Mouse (Mus musculus): Measurements from ENCODE around the gene Tmem203.

GRCm38 (mm10) chr2:25285551-25285950 is 30.3 kb downstream of the Tmem203 start:
- TF ChIP-seq HCFC1 (IDR thresholded peaks at IDR 0.05; ENCODE audit: borderline replicate concordance, insufficient read depth, low read length) (no peak), ZNF384 (IDR thresholded peaks at IDR 0.05; ENCODE audit: low read depth, low read length) (no peak)

Data from ES-E14 (cell line).